In genomic region chr9:29357796-29358195, GRCm38 (mm10) we compare ENCODE assay signal across 15 mouse cellular contexts.
"Had no signal": no experiment of that assay in that cellular context is flagged by ENCODE, and none has a peak within 500 bp of the region (broad histone marks: within the 10 kb centered on the region; RNA-seq: fewer than 3 reads in every experiment).

No protein-coding gene starts in this region.

- H3K9ac ChIP-seq: kidney, embryonic 15.5 days; limb, embryonic 15.5 days; liver, embryonic 12.5 days; lung, embryonic 14.5 days; midbrain, embryonic 12.5 days; neural tube, embryonic 13.5 days; stomach, embryonic 15.5 days had no signal

- H3K9me3 ChIP-seq: kidney, embryonic 15.5 days; limb, embryonic 15.5 days; liver, embryonic 12.5 days; midbrain, embryonic 12.5 days; neural tube, embryonic 13.5 days; stomach, embryonic 15.5 days had no signal

- H3K4me3 ChIP-seq: kidney, embryonic 15.5 days; limb, embryonic 15.5 days; liver, embryonic 12.5 days; midbrain, embryonic 12.5 days; neural tube, embryonic 13.5 days; stomach, embryonic 15.5 days had no signal

- H3K4me2 ChIP-seq: kidney, embryonic 15.5 days; limb, embryonic 15.5 days; liver, embryonic 12.5 days; lung, embryonic 14.5 days; midbrain, embryonic 12.5 days; neural tube, embryonic 13.5 days; stomach, embryonic 15.5 days had no signal

- H3K27ac ChIP-seq: kidney, embryonic 15.5 days; limb, embryonic 15.5 days; liver, embryonic 12.5 days; midbrain, embryonic 12.5 days; neural tube, embryonic 13.5 days; stomach, embryonic 15.5 days had no signal

- H3K4me1 ChIP-seq: limb, embryonic 15.5 days; liver, embryonic 12.5 days; midbrain, embryonic 12.5 days; stomach, embryonic 15.5 days had no signal

- DNase-seq: kidney, postnatal 25 days; layer of hippocampus, adult 9-11 months; lung, embryonic 14.5 days; lung, postnatal 10 days; lung, postnatal 4 days; retina, postnatal 1 day; thymus, adult 2 months; thymus, postnatal 25 days had no signal

- H3K36me3 ChIP-seq: kidney, embryonic 15.5 days; limb, embryonic 15.5 days; liver, embryonic 12.5 days; midbrain, embryonic 12.5 days; neural tube, embryonic 13.5 days; stomach, embryonic 15.5 days had no signal

- ATAC-seq: liver, embryonic 12.5 days; midbrain, embryonic 16.5 days had no signal

- H3K27me3 ChIP-seq: kidney, embryonic 15.5 days; liver, embryonic 12.5 days; midbrain, embryonic 12.5 days; neural tube, embryonic 13.5 days; stomach, embryonic 15.5 days had no signal
